Mouse (Mus musculus) bone marrow macrophage, adult 2 months (primary cell): ENCODE measurements around the gene 1700024P04Rik.

ENCODE experiments used
- CTCF ChIP-seq: IDR thresholded peaks from 2 replicates; pipeline ENCODE4 v1.5.1; 2012; ENCODE audit warnings: low read depth, mild to moderate bottlenecking, low read length, moderate library complexity
- POLR2A ChIP-seq: IDR thresholded peaks from 2 replicates; pipeline ENCODE4 v1.6.1; 2012; ENCODE audit warnings: mild to moderate bottlenecking, low read depth, low read length, borderline replicate concordance

- no peak for TF ChIP-seq CTCF
- TF ChIP-seq POLR2A, result no peak
These were observed 28.5 kb upstream of the 1700024P04Rik start for GRCm38 (mm10) chr13:99012891-99013290.
